Mouse (Mus musculus) c-Kit-positive CD71-positive TER-119-negative erythroid progenitor cells, embryonic 14.5 days (primary cell): ENCODE measurements around the gene Trim65.
A peak's percentile ranks its signal among the peaks of the same experiment; 100 is the strongest.
"Not testable (repeated sequence)": the region's sequence is repeated elsewhere in the genome, so short reads cannot be mapped to it uniquely, and the experiment has no call there.

Source experiments
- DNase-seq: peaks from one replicate; pipeline ENCODE4 v3.0.0-alpha.2; 2013; ENCODE audit warnings: low read depth

The Trim65 gene

GRCm38 (mm10) chr11:116138468-116139138 is 7.7 kb upstream of the Trim65 start, which contains the start of gene Mrpl38:
Gene Mrpl38 (minus strand): TSS chr11:116138868.
- peak; percentile 95 for DNase-seq

GRCm38 (mm10) chr11:116138096-116138467 is 7.2 kb upstream of the Trim65 start:
- DNase-seq: no peak

GRCm38 (mm10) chr11:116134171-116134570 is 3.2 kb upstream of the Trim65 start:
- DNase-seq: no peak

- DNase-seq: no peak
These were observed 2.6 kb upstream of the Trim65 start for GRCm38 (mm10) chr11:116133497-116133896.

- DNase-seq: no peak
These were observed 1.7 kb upstream of the Trim65 start for GRCm38 (mm10) chr11:116132366-116133333.

GRCm38 (mm10) chr11:116131349-116132170 is 632 bp upstream of the Trim65 start:
- DNase-seq: no peak

- no peak for DNase-seq
These were observed 888 bp downstream of the Trim65 start for GRCm38 (mm10) chr11:116129993-116130487.

GRCm38 (mm10) chr11:116129091-116129790 is 1.7 kb downstream of the Trim65 start:
- DNase-seq: no peak

- DNase-seq: no peak
These were observed 2.9 kb downstream of the Trim65 start for GRCm38 (mm10) chr11:116127986-116128385.

- no peak for DNase-seq
These were observed 3.6 kb downstream of the Trim65 start, which contains the start of gene Trim47 for GRCm38 (mm10) chr11:116127156-116127980. Gene Trim47 (minus strand): TSS chr11:116127210.

GRCm38 (mm10) chr11:116126261-116126660 is 4.7 kb downstream of the Trim65 start:
- DNase-seq: no peak

- DNase-seq: not testable (repeated sequence)
These were observed 9.1 kb downstream of the Trim65 start for GRCm38 (mm10) chr11:116121731-116122245.

GRCm38 (mm10) chr11:116117819-116118218 is 13.1 kb downstream of the Trim65 start:
- DNase-seq: no peak

- DNase-seq: no peak
These were observed 13.7 kb downstream of the Trim65 start for GRCm38 (mm10) chr11:116117241-116117640.

GRCm38 (mm10) chr11:116111611-116112203 is 19.2 kb downstream of the Trim65 start:
- DNase-seq: no peak

GRCm38 (mm10) chr11:116111067-116111466 is 19.9 kb downstream of the Trim65 start:
- no peak for DNase-seq

- no peak for DNase-seq
These were observed 20.4 kb downstream of the Trim65 start for GRCm38 (mm10) chr11:116110540-116110939.

- DNase-seq: no peak
These were observed 20.8 kb downstream of the Trim65 start for GRCm38 (mm10) chr11:116110131-116110530.

- DNase-seq: no peak
These were observed 21.4 kb downstream of the Trim65 start for GRCm38 (mm10) chr11:116109441-116110081.
